Mouse (Mus musculus) kidney, postnatal 0 days (tissue): ENCODE results near the gene Prr14l. TPM values are rescaled to one million over a fixed set of nuclear protein-coding genes. Genes with fewer than 3 reads are reported as not detected.
"Not testable (repeated sequence)": the region's sequence is repeated elsewhere in the genome, so short reads cannot be mapped to it uniquely, and the experiment has no call there.

ENCODE experiments used
- ATAC-seq: fragments of 200-750 bp; cut with Nextera tagmentation; replicated peaks from 2 replicates; pipeline ENCODE4 v1.8.0; 2017; ENCODE audit warnings: low read depth, moderate number of reproducible peaks, moderate TSS enrichment, moderate library complexity; ENCODE audit not compliant: low FRiP score
- DNase-seq: peaks from one replicate; pipeline ENCODE4 v3.0.0-alpha.2; 2016; ENCODE audit warnings: low spot score
- H3K27ac ChIP-seq: fragments of 300-500 bp; sonication (generic); 2 replicates; pipeline ENCODE4 v1.5.1; 2014; ENCODE audit warnings: mild to moderate bottlenecking
- H3K27me3 ChIP-seq: fragments of 300-500 bp; sonication (generic); 2 replicates; pipeline ENCODE4 v1.6.1; 2014; ENCODE audit warnings: low read length, mixed read lengths; ENCODE audit not compliant: insufficient read depth
- H3K36me3 ChIP-seq: fragments of 300-500 bp; sonication (generic); 2 replicates; pipeline ENCODE4 v1.6.1; 2014; ENCODE audit warnings: low read length, mixed read lengths; ENCODE audit not compliant: insufficient read depth
- H3K4me1 ChIP-seq: fragments of 300-500 bp; sonication (generic); replicated peaks from 2 replicates; pipeline ENCODE4 v1.6.1; 2014; ENCODE audit warnings: antibody characterized with exemption, low read length, mixed read lengths; ENCODE audit not compliant: insufficient read depth
- H3K4me2 ChIP-seq: fragments of 300-500 bp; sonication (generic); 2 replicates; pipeline ENCODE4 v1.6.1; 2014; ENCODE audit warnings: mild to moderate bottlenecking, low read length, moderate library complexity, mixed read lengths
- H3K4me3 ChIP-seq: fragments of 300-500 bp; sonication (generic); replicated peaks from 2 replicates; pipeline ENCODE4 v1.5.1; 2014; ENCODE audit warnings: low read depth, low read length
- H3K9ac ChIP-seq: fragments of 300-500 bp; sonication (generic); 2 replicates; pipeline ENCODE4 v1.6.1; 2014; ENCODE audit warnings: low read depth, low read length
- H3K9me3 ChIP-seq: fragments of 300-500 bp; sonication (generic); replicated peaks from 2 replicates; pipeline ENCODE4 v1.6.1; 2016; ENCODE audit warnings: low read length, inconsistent platforms, mixed read lengths
- CTCF ChIP-seq: IDR thresholded peaks from 2 replicates; pipeline ENCODE4 v1.5.1; 2016; ENCODE audit warnings: antibody characterized with exemption, low read depth, mild to moderate bottlenecking, moderate library complexity
- WGBS: fragments of 180-500 bp; shearing (Covaris S2); extraction: QIAGEN DNeasy Blood & Tissue Kit; methylation state at CpG from one replicate; pipeline ENCODE4 v1.1.7; 2014; 5-methylcytosine and 5-hydroxymethylcytosine counted together
- polyA plus RNA-seq: library from polyadenylated mRNA; unstranded; fragments of >200 nt; fragmentation: Nextera tagmentation; extraction: Ambion mirVana; gene quantifications from 2 replicates; pipeline ENCODE4 v1.2.1, GENCODE M21; 2015

Prr14l gene
- polyA plus RNA-seq, 1 experiment from 2014 or later, result 11.0 TPM

DNA sequence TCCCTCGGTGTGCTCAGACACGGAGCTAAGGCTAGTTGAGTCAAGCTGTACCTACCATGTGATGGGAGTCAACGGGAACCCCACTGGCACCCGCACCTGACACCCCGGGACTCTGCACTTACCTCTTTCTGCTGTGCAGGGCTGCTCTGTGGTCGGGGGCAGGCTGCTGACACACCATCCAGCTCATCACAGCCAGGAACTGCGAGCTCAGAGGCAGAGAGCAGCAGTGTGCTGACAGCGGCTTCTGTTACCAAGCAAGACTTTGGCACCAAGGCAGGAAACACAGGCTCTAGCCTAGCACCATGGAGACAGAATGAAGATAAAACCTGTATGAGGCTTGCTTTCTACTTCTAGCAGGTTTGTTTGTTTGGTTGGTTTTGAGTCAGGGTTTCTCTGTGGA lies 33.6 kb downstream of the Prr14l start:
- no peak for DNase-seq
- Histone ChIP-seq H3K27me3 (no peaks in the 10 kb centered on the region), H3K9ac (no peak overlapping the region), H3K36me3 (peaks cover 39% of the 10 kb centered on the region), H3K9me3 (no peaks in the 10 kb centered on the region), H3K4me3 (no peak overlapping the region), H3K4me1 (no peaks in the 10 kb centered on the region), H3K27ac (no peak overlapping the region), H3K4me2 (no peak overlapping the region)
- no peak for ATAC-seq
- WGBS, result 93% methylated on average over 8 of the region's 8 CpGs
- TF ChIP-seq CTCF, result no peak

GRCm38 (mm10) chr5:32815396-32815795 lies 38.7 kb downstream of the Prr14l start:
- Histone ChIP-seq H3K9ac (no peak overlapping the region), H3K36me3 (peaks cover 34% of the 10 kb centered on the region), H3K27me3 (no peaks in the 10 kb centered on the region), H3K4me1 (no peaks in the 10 kb centered on the region), H3K4me2 (no peak overlapping the region), H3K9me3 (no peaks in the 10 kb centered on the region), H3K27ac (no peak overlapping the region), H3K4me3 (no peak overlapping the region)
- ATAC-seq (no peak), DNase-seq (no peak)
- no peak for TF ChIP-seq CTCF
- 94% methylated on average over 4 of the region's 4 CpGs for WGBS

- 71% methylated on average over 1 of the region's 1 CpGs for WGBS
Observed at GRCm38 (mm10) chr5:32786454-32786853, 67.6 kb downstream of the Prr14l start.

DNA sequence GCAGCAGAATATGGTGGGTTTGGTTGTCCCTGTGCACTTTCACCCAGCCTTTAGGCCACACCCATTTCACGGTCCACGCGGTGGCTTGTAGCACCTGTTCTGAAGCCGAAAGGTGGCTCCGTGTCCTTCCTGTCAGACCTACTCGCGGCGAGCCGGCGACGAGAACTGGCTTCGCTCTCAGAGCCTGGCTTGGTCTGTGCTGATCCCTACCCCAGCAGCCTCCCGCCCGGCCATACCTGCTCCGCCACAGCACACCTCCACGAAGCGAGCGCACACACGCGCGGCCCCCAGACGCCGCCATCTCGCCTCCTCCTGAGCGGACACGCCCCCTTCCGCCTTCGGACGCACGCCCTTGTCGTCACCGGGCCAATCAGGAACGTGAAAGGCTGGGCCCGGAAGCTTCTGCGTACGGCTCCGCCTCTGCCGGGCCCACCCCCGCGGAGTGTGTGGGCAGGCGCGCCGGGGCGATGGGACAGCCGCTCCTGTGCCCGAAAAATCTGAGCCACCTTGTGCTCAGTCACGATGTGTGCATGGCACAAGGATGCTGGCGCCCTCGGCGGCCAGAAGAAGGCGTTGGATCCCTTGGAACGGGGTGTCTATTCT lies 68.6 kb downstream of the Prr14l start, which contains the start of gene Pisd:
TSS of gene Pisd (minus strand) at position 334 of the 603 bp plus-strand sequence.
- 0 out of 2 replicates have a peak, but pooled peaks cover 5% of the 10 kb centered on the region for H3K4me1 ChIP-seq

More at GRCm38 (mm10) chr5:32786454-32786853, 67.6 kb downstream of the Prr14l start:
- H3K4me3 ChIP-seq, H3K27ac ChIP-seq, H3K9me3 ChIP-seq, ATAC-seq, H3K36me3 ChIP-seq, H3K9ac ChIP-seq, H3K27me3 ChIP-seq, H3K4me2 ChIP-seq, DNase-seq, H3K4me1 ChIP-seq: not testable (repeated sequence)

DNA sequence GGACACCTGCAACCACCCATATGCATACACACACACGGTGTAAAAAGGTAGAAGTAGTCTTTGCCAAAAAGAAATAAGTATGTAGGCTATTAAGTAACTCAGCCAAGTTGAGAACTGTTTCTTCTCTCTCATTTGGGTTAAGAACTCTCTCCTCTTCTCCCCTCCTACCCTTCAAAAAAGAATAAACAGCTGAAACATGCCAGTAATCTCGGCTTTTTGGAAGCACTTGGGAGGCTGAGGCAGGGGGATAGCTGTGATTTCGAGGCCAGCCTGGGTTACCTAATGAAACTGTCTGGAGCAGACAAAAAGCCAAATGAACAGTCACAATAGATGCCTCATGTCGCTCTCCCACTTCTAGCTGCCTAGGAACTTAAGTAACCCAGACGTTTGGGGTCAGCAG lies 69.3 kb downstream of the Prr14l start:
- Histone ChIP-seq H3K27me3 (no peaks in the 10 kb centered on the region), H3K36me3 (no peaks in the 10 kb centered on the region), H3K9ac (peak overlapping the region; percentile 61), H3K4me1 (0 out of 2 replicates have a peak, but pooled peaks cover 5% of the 10 kb centered on the region), H3K9me3 (no peaks in the 10 kb centered on the region), H3K27ac (peak overlapping the region; percentile 65; the same call in 1 of the 2 replicates), H3K4me2 (peak overlapping the region; percentile 85), H3K4me3 (peak overlapping the region; percentile 73)
- DNase-seq, result no peak
- TF ChIP-seq CTCF, result no peak
- WGBS, result 23% methylated on average over 5 of the region's 5 CpGs
- ATAC-seq, result no peak

More for the DNA sequence above, 68.6 kb downstream of the Prr14l start, which contains the start of gene Pisd:
- under 1% methylated on average over 52 of the region's 52 CpGs for WGBS
- no peaks in the 10 kb centered on the region for H3K27me3 ChIP-seq
- peak; percentile 52 for TF ChIP-seq CTCF
- peak within 1 kb of the TSS; percentile 73 for H3K4me3 ChIP-seq
- H3K9me3 ChIP-seq, result no peaks in the 10 kb centered on the region
- H3K36me3 ChIP-seq, result no peaks in the 10 kb centered on the region
- H3K9ac ChIP-seq, result peak within 1 kb of the TSS; percentile 61
- H3K4me2 ChIP-seq, result peak within 1 kb of the TSS; percentile 85
- peak within 1 kb of the TSS; percentile 65; the same call in 1 of the 2 replicates for H3K27ac ChIP-seq
- peak; percentile 99 for ATAC-seq
- DNase-seq, result peak; percentile 97

GRCm38 (mm10) chr5:32781596-32781995 lies 72.5 kb downstream of the Prr14l start:
- H3K4me1 ChIP-seq, result 0 out of 2 replicates have a peak, but pooled peaks cover 8% of the 10 kb centered on the region
- no peak overlapping the region for H3K9ac ChIP-seq
- H3K4me3 ChIP-seq, result no peak overlapping the region
- no peak for TF ChIP-seq CTCF
- no peak overlapping the region for H3K27ac ChIP-seq
- H3K9me3 ChIP-seq, result no peaks in the 10 kb centered on the region
- H3K27me3 ChIP-seq, result no peaks in the 10 kb centered on the region
- WGBS, result 97% methylated on average over 5 of the region's 5 CpGs
- H3K4me2 ChIP-seq, result no peak overlapping the region
- no peak for ATAC-seq
- H3K36me3 ChIP-seq, result no peaks in the 10 kb centered on the region
- DNase-seq, result no peak
